Mouse (Mus musculus) embryonic facial prominence, embryonic 15.5 days (tissue): ENCODE results near the gene Itih3. TPM values are rescaled to one million over a fixed set of nuclear protein-coding genes. Genes with fewer than 3 reads are reported as not detected.
A peak's percentile ranks its signal among the peaks of the same experiment; 100 is the strongest.

Source experiments
- ATAC-seq: fragments of 200-750 bp; cut with Nextera tagmentation; 2 replicates; pipeline ENCODE4 v1.8.0; 2017; ENCODE audit warnings: low read depth, moderate TSS enrichment; ENCODE audit not compliant: insufficient number of reproducible peaks, low FRiP score, low TSS enrichment
- H3K27ac ChIP-seq: fragments of 300-500 bp; sonication (generic); replicated peaks from 2 replicates; pipeline ENCODE4 v1.5.1; 2015; ENCODE audit warnings: mild to moderate bottlenecking, inconsistent platforms
- H3K27me3 ChIP-seq: fragments of 300-500 bp; sonication (generic); 2 replicates; pipeline ENCODE4 v1.6.1; 2015; ENCODE audit warnings: inconsistent platforms
- H3K36me3 ChIP-seq: fragments of 300-500 bp; sonication (generic); 2 replicates; pipeline ENCODE4 v1.6.1; 2015; ENCODE audit warnings: mild to moderate bottlenecking, inconsistent platforms
- H3K4me1 ChIP-seq: fragments of 300-500 bp; sonication (generic); 2 replicates; pipeline ENCODE4 v1.6.1; 2015; ENCODE audit warnings: inconsistent platforms
- H3K4me2 ChIP-seq: fragments of 300-500 bp; sonication (generic); replicated peaks from 2 replicates; pipeline ENCODE4 v1.6.1; 2015; ENCODE audit warnings: mild to moderate bottlenecking, inconsistent platforms
- H3K4me3 ChIP-seq: fragments of 300-500 bp; sonication (generic); replicated peaks from 2 replicates; pipeline ENCODE4 v1.5.1; 2015; ENCODE audit warnings: mild to moderate bottlenecking, inconsistent platforms
- H3K9ac ChIP-seq: fragments of 300-500 bp; sonication (generic); 2 replicates; pipeline ENCODE4 v1.6.1; 2015; ENCODE audit warnings: inconsistent platforms
- H3K9me3 ChIP-seq: fragments of 300-500 bp; sonication (generic); replicated peaks from 2 replicates; pipeline ENCODE4 v1.6.1; 2016; ENCODE audit warnings: inconsistent platforms
- WGBS: fragments of 180-500 bp; shearing (Covaris S2); methylation state at CpG from one replicate; pipeline ENCODE4 v1.1.7; 2015; 5-methylcytosine and 5-hydroxymethylcytosine counted together
- polyA plus RNA-seq: library from polyadenylated mRNA; unstranded; fragments of >200 nt; fragmentation: Nextera tagmentation; extraction: Ambion mirVana; gene quantifications from 2 replicates; pipeline ENCODE4 v1.2.1, GENCODE M21; 2015

The Itih3 gene
- 0.07 and 0.12 TPM in 2 replicates for polyA plus RNA-seq

DNA sequence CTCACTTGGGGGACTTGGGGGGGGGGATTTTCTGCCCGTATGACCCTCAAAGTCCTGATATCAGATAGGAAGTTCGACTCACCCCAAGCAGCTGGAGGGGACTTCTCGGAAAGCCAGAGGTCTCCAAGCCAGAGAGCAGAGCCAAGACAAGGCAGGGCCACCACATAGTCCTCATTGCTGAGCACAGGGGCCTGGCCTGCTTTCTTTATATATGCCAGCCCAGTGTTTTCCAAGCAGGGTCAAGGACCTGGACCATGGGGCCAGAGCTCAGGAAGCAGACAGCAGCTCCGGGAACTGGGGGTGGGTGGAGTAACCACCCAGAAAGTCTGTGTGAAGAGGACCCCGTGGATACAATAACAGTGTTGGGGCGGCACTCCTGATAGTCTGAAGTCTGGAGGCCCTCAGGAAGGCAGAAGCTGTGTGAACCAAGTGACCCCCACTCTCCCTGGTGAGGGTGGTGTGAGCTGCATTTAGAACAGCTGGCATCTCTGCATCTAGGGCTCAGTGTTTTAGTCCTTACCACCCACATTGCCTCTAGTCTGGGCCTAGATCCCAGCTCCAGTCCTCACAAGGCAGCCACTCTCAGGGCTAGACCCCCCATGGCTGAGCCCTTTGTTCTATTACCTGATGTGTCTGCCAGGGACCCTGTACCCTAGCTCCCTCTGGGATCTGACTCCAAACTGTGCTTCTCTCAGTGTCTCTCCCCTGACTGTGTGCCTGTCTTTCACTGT, at the start of gene Itih3:
TSS of gene Itih3 (minus strand) at position 386 of the 731 bp plus-strand sequence.
- no peak for ATAC-seq
- H3K9me3 ChIP-seq = no peaks in the 10 kb centered on the region
- H3K9ac ChIP-seq = no peak within 1 kb of the TSS
- H3K4me3 ChIP-seq = no peak within 1 kb of the TSS
- H3K36me3 ChIP-seq = no peaks in the 10 kb centered on the region
- no peak within 1 kb of the TSS for H3K4me2 ChIP-seq
- no peak within 1 kb of the TSS for H3K27ac ChIP-seq
- H3K4me1 ChIP-seq = no peaks in the 10 kb centered on the region
- no peaks in the 10 kb centered on the region for H3K27me3 ChIP-seq
- 70% methylated on average over 6 of the region's 6 CpGs for WGBS

DNA sequence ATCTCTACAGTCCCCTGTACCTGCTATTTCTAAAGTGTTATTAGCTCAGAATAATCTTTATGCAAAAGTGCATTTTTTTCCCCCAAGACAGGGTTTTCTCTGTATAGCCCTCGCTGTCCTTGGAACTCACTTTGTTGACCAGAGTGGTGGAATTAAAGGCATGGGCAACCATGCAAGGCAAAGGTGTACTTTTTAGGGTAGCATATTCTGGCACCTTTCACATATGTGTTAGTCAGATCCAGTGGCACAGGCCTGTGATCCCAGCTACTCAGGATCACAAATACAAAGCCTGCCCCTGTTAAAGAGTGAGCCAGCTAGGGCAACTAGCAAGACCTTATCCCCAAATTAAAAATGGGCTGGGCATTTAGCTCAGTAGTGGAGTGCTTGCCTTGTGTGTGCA, 36.8 kb upstream of the Itih3 start:
- H3K4me2 ChIP-seq = no peak overlapping the region
- H3K9me3 ChIP-seq = no peaks in the 10 kb centered on the region
- 89% methylated on average over 1 of the region's 1 CpGs for WGBS
- H3K9ac ChIP-seq = no peak overlapping the region
- H3K36me3 ChIP-seq = 0 out of 2 replicates have a peak, but pooled peaks cover 7% of the 10 kb centered on the region
- no peaks in the 10 kb centered on the region for H3K27me3 ChIP-seq
- H3K4me3 ChIP-seq = no peak overlapping the region
- H3K27ac ChIP-seq = no peak overlapping the region
- no peaks in the 10 kb centered on the region for H3K4me1 ChIP-seq
- ATAC-seq = no peak

DNA sequence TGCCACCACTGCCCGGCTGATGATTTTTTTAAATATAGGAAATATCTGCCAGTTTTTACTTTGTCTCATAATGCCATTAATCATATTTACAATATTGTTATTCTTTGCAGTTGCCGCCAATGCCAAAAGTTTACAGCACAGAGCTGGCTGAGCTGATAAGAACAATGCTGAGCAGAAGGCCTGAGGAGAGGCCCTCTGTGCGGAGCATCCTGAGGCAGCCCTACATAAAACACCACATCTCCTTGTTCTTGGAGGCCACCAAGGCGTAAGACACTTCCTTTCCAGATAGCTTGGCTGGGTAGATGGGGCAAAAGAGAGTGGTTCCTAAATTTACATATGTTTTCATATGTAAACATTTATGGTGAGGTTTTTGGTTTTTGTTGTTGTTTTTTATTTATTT, 35.5 kb upstream of the Itih3 start:
- no peak overlapping the region for H3K4me2 ChIP-seq
- H3K4me1 ChIP-seq = no peaks in the 10 kb centered on the region
- H3K36me3 ChIP-seq = 0 out of 2 replicates have a peak, but pooled peaks cover 5% of the 10 kb centered on the region
- no peaks in the 10 kb centered on the region for H3K9me3 ChIP-seq
- H3K27me3 ChIP-seq = no peaks in the 10 kb centered on the region
- H3K27ac ChIP-seq = no peak overlapping the region
- ATAC-seq = no peak
- 94% methylated on average over 4 of the region's 4 CpGs for WGBS
- H3K4me3 ChIP-seq = no peak overlapping the region
- no peak overlapping the region for H3K9ac ChIP-seq

DNA sequence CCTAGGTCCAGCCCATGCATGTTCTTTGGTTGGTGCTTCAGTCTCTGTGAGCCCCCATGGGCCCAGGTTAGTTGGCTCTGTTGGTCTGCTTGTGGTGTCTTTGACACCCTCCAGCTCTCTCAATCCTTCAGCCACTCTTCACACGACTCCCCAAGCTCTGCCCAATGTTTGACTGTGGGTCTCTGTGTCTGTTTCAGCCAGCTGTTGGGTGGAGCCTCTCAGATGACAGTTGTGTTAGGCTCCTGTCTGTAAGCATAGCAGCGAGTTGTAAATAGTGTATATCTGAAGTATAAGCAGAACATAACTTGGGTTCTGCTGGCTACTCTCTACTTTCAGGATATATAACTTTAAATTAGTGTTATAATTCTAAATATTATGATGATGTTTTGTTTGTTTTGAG, 35.0 kb upstream of the Itih3 start:
- H3K9me3 ChIP-seq = no peaks in the 10 kb centered on the region
- WGBS = 69% methylated on average over 2 of the region's 2 CpGs
- 0 out of 2 replicates have a peak, but pooled peaks cover 5% of the 10 kb centered on the region for H3K36me3 ChIP-seq
- no peak for ATAC-seq
- no peak overlapping the region for H3K27ac ChIP-seq
- H3K27me3 ChIP-seq = no peaks in the 10 kb centered on the region
- H3K4me3 ChIP-seq = no peak overlapping the region
- H3K4me1 ChIP-seq = no peaks in the 10 kb centered on the region
- H3K4me2 ChIP-seq = no peak overlapping the region
- H3K9ac ChIP-seq = no peak overlapping the region

DNA sequence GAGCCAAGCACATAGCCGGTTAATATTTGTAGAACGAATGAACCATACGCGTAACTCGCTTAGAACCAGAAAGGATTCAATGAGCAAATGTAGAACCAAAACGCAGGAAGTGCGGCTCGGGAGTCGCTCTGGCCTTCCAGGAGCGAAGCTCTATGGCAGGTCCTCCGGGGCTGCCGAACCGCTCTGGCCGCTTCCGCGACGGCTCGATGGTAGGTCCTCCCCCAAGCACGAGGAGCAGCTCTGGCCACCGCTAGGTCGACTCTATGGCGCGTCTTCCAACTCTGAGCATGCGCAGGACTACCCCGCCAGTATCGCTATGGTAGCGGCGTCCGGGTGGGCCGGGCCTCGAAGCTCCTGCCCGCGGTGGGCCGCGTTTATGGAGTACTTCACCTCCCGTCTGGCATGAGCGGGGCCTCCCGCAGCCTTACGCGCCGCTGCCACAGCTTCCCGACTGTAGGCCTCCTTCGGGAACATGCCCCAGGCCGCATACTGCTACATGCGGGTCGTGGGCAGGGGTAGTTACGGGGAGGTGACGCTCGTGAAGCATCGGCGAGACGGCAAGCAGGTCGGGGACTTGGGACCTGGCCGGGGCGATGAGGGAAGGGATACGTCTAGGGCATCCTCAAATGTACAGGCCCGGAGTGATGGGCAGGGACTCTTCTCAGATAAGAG, 27.7 kb upstream of the Itih3 start, which contains the start of gene Nek4:
TSS of gene Nek4 (plus strand) at position 224 of the 672 bp plus-strand sequence.
- WGBS = under 1% methylated on average over 57 of the region's 57 CpGs
- no peaks in the 10 kb centered on the region for H3K36me3 ChIP-seq
- peak; percentile 99 for ATAC-seq

DNA sequence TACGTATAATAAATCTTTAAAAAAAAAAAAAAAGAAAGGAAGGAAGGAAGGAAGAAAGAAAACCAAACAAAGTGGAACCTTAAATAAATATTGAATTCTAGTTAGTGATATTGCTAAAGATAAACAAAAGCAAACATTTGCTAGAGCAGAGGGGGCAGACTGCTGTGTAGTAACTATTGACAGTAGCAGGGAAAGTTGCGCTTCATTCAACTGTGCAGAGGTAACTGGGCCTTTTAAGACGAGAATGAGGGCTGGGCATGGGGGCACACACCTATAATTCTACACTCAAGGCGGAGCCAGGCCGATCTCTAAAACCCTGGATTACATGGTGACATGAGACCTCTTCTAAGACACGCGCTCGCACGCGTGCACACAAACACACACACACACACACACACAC, 26.4 kb upstream of the Itih3 start:
- Histone ChIP-seq H3K9ac (no peak overlapping the region), H3K9me3 (no peaks in the 10 kb centered on the region), H3K36me3 (no peaks in the 10 kb centered on the region), H3K4me1 (peaks cover 10% of the 10 kb centered on the region), H3K4me2 (no peak overlapping the region), H3K4me3 (no peak overlapping the region), H3K27me3 (no peaks in the 10 kb centered on the region), H3K27ac (no peak overlapping the region)
- 95% methylated on average over 10 of the region's 10 CpGs for WGBS
- ATAC-seq = no peak

More for the DNA sequence above, 27.7 kb upstream of the Itih3 start, which contains the start of gene Nek4:
- Histone ChIP-seq H3K9me3 (no peaks in the 10 kb centered on the region), H3K9ac (peak within 1 kb of the TSS; percentile 54), H3K4me3 (peak within 1 kb of the TSS; percentile 71), H3K4me2 (peak within 1 kb of the TSS; percentile 62), H3K27ac (peak within 1 kb of the TSS; percentile 61), H3K4me1 (peaks cover 10% of the 10 kb centered on the region), H3K27me3 (no peaks in the 10 kb centered on the region)

DNA sequence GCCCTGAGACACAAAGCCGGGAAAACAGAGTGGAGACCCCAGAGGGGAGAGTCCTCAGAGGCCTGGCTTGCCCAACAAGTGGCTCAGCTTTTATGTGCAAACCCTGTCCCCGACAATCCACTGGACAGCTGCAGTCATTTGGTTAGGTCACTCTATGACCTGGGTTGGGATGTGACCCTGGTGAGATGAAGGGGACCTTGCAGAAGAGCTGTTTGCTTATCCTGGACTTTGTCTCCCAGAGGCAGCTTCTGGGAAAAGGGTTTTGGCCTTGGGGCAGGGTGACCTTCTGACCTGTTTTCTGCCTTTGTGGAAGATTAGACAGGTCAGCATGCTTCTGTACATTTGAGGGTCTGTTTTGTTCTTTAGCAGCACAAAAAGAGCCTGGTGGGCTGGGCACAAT, 21.2 kb upstream of the Itih3 start:
- H3K9me3 ChIP-seq = no peaks in the 10 kb centered on the region

DNA sequence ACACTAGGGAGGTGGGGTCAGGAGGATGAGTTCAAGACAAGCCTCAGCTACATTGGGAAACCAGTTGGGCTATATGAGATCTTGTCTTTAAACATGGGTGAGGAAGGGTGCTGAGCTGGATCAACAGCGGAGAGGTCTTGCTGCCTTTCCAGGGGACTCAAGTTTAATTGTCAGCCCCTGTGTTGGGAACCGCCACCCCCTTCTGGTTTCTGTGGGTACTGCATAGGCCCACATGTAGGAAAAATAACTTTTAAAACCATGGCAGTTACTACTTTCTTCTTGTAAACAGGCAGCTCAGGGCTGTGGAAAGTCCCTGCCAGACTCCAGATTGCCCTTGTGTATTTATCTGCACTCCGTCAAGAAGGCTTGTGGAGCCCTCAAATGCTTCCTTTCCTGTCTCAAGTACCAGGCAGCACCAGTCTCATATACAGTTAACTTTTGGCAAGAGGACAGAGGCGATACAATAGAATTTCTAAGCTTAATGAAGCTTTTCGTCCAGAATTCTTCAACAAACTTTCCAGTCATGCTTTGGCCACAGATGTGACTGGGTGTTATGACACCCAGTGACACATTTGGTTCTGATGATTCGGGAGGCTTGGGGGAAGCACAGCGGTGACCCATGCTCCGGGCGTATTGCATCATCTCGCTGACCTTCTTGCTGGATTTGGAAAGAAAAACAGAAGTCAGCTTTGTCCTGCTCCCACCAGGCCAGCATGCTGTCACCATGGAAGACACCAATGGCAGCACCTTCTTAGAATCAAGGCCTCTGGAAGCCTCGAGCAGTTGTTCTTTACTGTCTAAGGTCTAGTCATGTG, 20.5 kb upstream of the Itih3 start:
- Histone ChIP-seq H3K4me3 (no peak overlapping the region), H3K27ac (no peak overlapping the region), H3K9me3 (no peaks in the 10 kb centered on the region), H3K36me3 (no peaks in the 10 kb centered on the region), H3K4me1 (no peaks in the 10 kb centered on the region), H3K27me3 (no peaks in the 10 kb centered on the region), H3K9ac (no peak overlapping the region), H3K4me2 (no peak overlapping the region)
- ATAC-seq = no peak
- WGBS = 67% methylated on average over 11 of the region's 11 CpGs

More for the DNA sequence above, 21.2 kb upstream of the Itih3 start:
- Histone ChIP-seq H3K27ac (no peak overlapping the region), H3K4me3 (no peak overlapping the region), H3K4me2 (no peak overlapping the region), H3K36me3 (no peaks in the 10 kb centered on the region), H3K27me3 (no peaks in the 10 kb centered on the region), H3K4me1 (no peaks in the 10 kb centered on the region), H3K9ac (no peak overlapping the region)
- 71% methylated on average over 2 of the region's 2 CpGs for WGBS
- no peak for ATAC-seq

DNA sequence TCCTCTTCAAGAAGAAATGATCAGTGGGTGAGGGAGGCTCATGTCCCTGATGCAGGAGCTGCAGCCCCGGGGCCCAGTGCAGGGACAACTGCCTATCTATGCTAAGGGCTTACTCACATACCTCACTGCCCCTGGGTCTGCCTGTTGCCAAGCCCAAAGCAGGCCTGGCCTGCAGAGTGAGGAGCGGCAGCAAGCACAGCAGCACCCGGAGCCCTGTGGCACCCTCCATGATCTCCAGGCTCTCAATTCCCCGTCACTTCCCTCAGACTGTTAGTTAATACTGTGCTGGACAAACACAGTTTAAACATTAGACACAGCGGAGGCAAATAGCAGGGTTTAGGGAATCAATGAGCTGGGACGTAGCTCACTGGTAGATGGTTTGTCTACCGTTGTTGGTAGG, 19.5 kb upstream of the Itih3 start, which contains the start of gene Itih1:
TSS of gene Itih1 (minus strand) at position 252 of the 400 bp plus-strand sequence.
- Histone ChIP-seq H3K27me3 (no peaks in the 10 kb centered on the region), H3K9ac (no peak within 1 kb of the TSS), H3K36me3 (no peaks in the 10 kb centered on the region), H3K4me3 (no peak within 1 kb of the TSS), H3K27ac (no peak within 1 kb of the TSS), H3K4me2 (no peak within 1 kb of the TSS), H3K4me1 (no peaks in the 10 kb centered on the region), H3K9me3 (no peaks in the 10 kb centered on the region)
- WGBS = 88% methylated on average over 7 of the region's 7 CpGs
- ATAC-seq = no peak

DNA sequence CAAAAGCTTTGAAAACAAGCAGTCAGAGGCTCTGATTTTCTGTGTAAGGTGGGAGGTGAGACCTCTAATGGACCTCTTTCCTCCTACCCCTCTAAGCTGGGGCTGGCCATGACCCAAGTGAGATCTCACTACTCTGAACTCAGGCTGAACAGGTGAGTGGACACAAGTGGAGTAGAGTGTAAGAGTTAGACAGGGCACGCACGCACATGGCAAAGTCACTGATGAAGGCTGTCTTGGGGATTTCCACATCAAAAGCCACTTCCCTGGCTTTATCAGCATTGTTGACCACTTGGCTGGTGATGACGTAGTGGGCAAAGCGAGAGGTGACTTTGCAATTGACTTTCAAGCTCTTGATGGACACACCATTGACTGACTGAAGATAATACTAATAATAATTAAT, 18.7 kb upstream of the Itih3 start:
- WGBS = 94% methylated on average over 4 of the region's 4 CpGs
- no peak overlapping the region for H3K4me3 ChIP-seq

DNA sequence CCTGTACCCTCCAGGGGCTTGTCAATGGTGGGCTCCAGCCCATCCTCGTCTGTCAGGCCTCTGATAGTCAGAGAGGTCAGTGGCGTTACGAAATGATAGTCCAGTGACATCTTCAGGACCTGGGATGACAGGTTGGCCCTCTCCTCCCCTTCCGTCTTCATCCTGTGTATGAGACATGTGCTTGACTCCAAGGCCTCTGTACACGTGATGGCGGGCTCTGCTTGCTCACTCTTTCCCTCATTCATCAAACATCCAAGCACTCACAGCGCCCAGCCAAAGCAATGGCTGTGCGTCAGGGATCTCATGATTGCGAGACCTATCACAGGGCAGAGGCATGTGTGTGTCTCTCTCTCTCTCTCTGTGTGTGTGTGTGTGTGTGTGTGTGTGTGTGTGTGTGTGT, 9.8 kb upstream of the Itih3 start:
- H3K36me3 ChIP-seq = no peaks in the 10 kb centered on the region
- no peak overlapping the region for H3K4me2 ChIP-seq
- no peak overlapping the region for H3K4me3 ChIP-seq
- no peaks in the 10 kb centered on the region for H3K9me3 ChIP-seq
- H3K9ac ChIP-seq = no peak overlapping the region
- WGBS = 81% methylated on average over 9 of the region's 9 CpGs
- H3K27ac ChIP-seq = no peak overlapping the region
- no peaks in the 10 kb centered on the region for H3K27me3 ChIP-seq
- H3K4me1 ChIP-seq = no peaks in the 10 kb centered on the region
- ATAC-seq = no peak

More for the DNA sequence above, 18.7 kb upstream of the Itih3 start:
- Histone ChIP-seq H3K27me3 (no peaks in the 10 kb centered on the region), H3K9ac (no peak overlapping the region), H3K4me2 (no peak overlapping the region), H3K36me3 (no peaks in the 10 kb centered on the region), H3K9me3 (no peaks in the 10 kb centered on the region), H3K4me1 (no peaks in the 10 kb centered on the region), H3K27ac (no peak overlapping the region)
- ATAC-seq = no peak
